Mouse (Mus musculus) duodenum, adult 2 months (tissue): ENCODE data around the gene Rnft2. TPM values are rescaled to one million over a fixed set of nuclear protein-coding genes. Genes with fewer than 3 reads are reported as not detected.

Experiments
- polyA plus RNA-seq: library from polyadenylated mRNA; depleted of rRNA; stranded (reverse); fragments of >200 nt; gene quantifications from 2 replicates; pipeline ENCODE4 v1.2.3, GENCODE M21; 2012; ENCODE audit warnings: low replicate concordance; rRNA removed

Gene Rnft2
- 0.81 and 1.6 TPM in 2 replicates for polyA plus RNA-seq

DNA sequence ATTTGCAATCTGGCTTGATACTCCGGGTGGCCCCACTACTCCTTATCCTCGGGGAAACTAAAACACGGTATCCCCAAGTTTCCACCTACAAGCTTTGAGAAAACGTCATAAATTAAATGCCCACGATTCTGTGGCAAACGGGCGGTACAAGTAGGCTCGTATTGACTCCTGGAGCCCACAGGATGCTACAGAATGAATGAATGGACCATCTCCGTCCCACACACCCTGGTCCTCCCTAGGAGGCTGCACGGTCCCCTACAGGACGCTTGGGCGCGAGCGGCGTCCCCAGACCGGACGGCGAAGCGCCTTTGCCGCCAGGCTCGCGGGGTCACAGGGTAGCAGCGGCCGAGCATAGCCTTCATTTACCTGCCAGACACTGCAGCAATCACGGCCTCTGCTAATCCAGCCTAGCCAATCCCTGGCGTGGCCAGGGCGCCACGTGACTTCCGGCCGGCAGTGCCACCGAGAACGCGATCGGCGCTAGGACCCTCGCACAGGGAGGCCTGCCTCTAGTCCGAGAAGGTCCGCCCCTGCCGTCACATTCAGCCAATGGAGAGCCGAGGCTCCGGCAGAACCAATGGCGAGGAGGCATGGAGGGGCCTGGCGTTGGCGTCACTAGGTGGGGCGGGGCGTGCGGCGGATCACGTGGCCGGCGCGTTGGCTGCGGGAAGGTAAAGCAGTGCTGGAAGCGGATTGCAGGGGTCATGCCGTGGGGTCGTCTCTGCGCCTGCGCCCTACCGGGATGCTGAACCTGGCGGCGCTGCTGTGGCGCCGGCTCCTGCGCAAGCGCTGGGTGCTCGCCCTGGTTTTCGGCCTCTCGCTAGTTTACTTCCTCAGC, at the start of gene Rnft2, which contains the start of gene 2410131K14Rik:
Rnft2 (minus strand) TSS at position 511 of the 838 bp plus-strand sequence.
2410131K14Rik (plus strand) TSS at position 622 of the 838 bp plus-strand sequence.

GRCm38 (mm10) chr5:118164581-118164980, 80.3 kb downstream of the Rnft2 start, which contains the start of gene Hrk:
Gene Hrk, plus strand, starts transcription at chr5:118164648.

DNA sequence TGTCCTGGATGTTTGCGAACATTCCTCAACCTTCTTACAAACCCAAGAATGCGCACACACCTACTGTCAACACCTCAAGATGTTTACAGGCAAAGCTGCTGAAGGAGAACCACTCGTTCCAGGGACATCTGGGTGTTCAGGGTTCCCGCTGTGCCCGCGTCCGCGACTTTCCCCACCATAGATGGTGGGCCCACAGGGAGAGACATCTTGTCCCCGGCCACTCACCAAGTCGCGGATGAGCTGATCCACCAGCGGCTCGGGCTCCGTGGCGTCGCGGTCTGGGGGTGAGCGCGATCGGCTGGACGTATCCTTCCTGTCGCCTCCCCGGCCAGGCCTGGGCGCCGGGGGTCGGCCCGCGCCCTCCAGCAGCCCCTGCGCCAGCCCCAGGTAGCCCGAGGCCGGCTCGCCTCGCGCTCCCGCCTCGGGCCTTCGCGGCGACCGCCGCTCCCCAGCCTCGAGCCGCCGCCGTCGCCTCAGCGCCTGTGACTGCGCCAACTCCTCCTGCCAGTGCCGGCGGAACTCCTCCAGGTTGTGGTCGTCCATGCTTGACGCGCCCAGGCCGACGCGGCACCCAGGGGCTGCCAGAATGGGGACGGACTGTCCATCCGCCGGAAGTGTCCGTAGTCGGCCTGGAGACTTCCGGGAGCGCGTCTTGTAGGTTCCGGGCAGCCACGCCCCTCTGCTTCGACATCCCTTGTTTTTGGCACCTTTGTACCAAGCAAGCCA, 89.9 kb downstream of the Rnft2 start, which contains the start of gene Fbxw8:
Fbxw8 (minus strand) TSS at position 626 of the 726 bp plus-strand sequence.

Other genes with a start within 250 kb of the Rnft2 start
- 18.5 and 44.9 TPM in 2 replicates for gene Tesc, start 217.4 kb downstream of the Rnft2 start, polyA plus RNA-seq
- gene Fbxw8, start 89.7 kb downstream of the Rnft2 start, polyA plus RNA-seq, result 25.7 and 29.0 TPM in 2 replicates
- not detected in 2 replicates for gene Hrk, start 80.5 kb downstream of the Rnft2 start, polyA plus RNA-seq
- 2.7 and 3.7 TPM in 2 replicates for gene 2410131K14Rik, start 111 bp upstream of the Rnft2 start, polyA plus RNA-seq